Mouse (Mus musculus) E14TG2a.4 (cell line): ENCODE data around the gene Cdc42ep3.

Experiments used
- CTCF ChIP-seq: conservative IDR thresholded peaks from 2 replicates; pipeline ENCODE4 v1.5.1; 2014; ENCODE audit warnings: low read length
- NANOG ChIP-seq: IDR thresholded peaks from 2 replicates; pipeline ENCODE4 v1.6.1; 2014; ENCODE audit warnings: borderline replicate concordance, low read length, mixed read lengths

DNA sequence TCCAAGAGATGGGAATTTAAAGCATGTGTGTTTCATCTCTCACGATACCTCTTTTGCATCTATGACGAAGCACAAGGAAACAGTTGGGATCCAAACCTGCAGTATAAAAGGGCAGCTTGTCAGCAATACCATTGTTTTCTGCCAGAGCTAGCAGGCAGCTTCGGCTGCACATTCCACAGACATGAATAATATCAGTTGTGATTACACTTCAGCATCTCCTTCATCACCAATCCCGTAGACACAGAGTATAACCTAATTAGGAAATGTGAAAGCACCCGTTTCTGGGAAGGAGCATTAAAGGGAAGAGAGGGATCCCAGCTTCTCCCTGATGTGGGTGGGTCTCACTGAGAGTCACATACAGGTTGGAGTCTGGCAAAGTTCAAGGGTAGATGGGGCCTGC, 18.1 kb upstream of the Cdc42ep3 start:
- TF ChIP-seq CTCF, result no peak
- no peak for TF ChIP-seq NANOG
